Mouse (Mus musculus) liver, postnatal 0 days (tissue): Measurements from ENCODE around the gene Hnf1a. TPM values are rescaled to one million over a fixed set of nuclear protein-coding genes. Genes with fewer than 3 reads are reported as not detected.

ENCODE experiments used
- ATAC-seq: fragments of 200-750 bp; cut with Nextera tagmentation; 2 replicates; pipeline ENCODE4 v1.8.0; 2017; ENCODE audit warnings: mild to moderate bottlenecking, moderate library complexity
- DNase-seq: peaks from one replicate; pipeline ENCODE4 v3.0.0-alpha.2; 2016
- H3K27ac ChIP-seq: fragments of 300-500 bp; sonication (generic); 2 replicates; pipeline ENCODE4 v1.5.1; 2014; ENCODE audit warnings: antibody characterized with exemption, moderate library complexity, mild to moderate bottlenecking, low read depth
- H3K27me3 ChIP-seq: fragments of 300-500 bp; sonication (generic); 2 replicates; pipeline ENCODE4 v1.6.1; 2014; ENCODE audit warnings: low read length, control low read depth, mixed read lengths; ENCODE audit not compliant: insufficient read depth
- H3K36me3 ChIP-seq: fragments of 300-500 bp; sonication (generic); replicated peaks from 2 replicates; pipeline ENCODE4 v1.6.1; 2014; ENCODE audit warnings: mild to moderate bottlenecking, control low read depth, low read length, moderate library complexity, mixed read lengths; ENCODE audit not compliant: insufficient read depth
- H3K4me1 ChIP-seq: fragments of 300-500 bp; sonication (generic); 2 replicates; pipeline ENCODE4 v1.6.1; 2014; ENCODE audit warnings: antibody characterized with exemption, mild to moderate bottlenecking, control low read depth; ENCODE audit not compliant: insufficient read depth
- H3K4me2 ChIP-seq: fragments of 300-500 bp; sonication (generic); 2 replicates; pipeline ENCODE4 v1.6.1; 2014; ENCODE audit warnings: low read depth, mild to moderate bottlenecking, low read length, moderate library complexity, mixed read lengths
- H3K4me3 ChIP-seq: fragments of 300-500 bp; sonication (generic); 2 replicates; pipeline ENCODE4 v1.5.1; 2014; ENCODE audit warnings: low read depth, low read length
- H3K9ac ChIP-seq: fragments of 300-500 bp; sonication (generic); replicated peaks from 2 replicates; pipeline ENCODE4 v1.6.1; 2014; ENCODE audit warnings: mild to moderate bottlenecking, moderate library complexity
- H3K9me3 ChIP-seq: fragments of 300-500 bp; sonication (generic); 2 replicates; pipeline ENCODE4 v1.6.1; 2016; ENCODE audit warnings: mild to moderate bottlenecking, control low read depth, low read length, mixed read lengths
- CTCF ChIP-seq: sonication (generic); IDR thresholded peaks from 2 replicates; pipeline ENCODE4 v1.5.1; 2016; ENCODE audit warnings: antibody characterized with exemption, low read depth
- EP300 ChIP-seq: IDR thresholded peaks from 2 replicates; pipeline ENCODE4 v1.6.1; 2016; ENCODE audit warnings: antibody characterized with exemption, low read depth, mild to moderate bottlenecking
- WGBS: fragments of 180-500 bp; shearing (Covaris S2); extraction: QIAGEN DNeasy Blood & Tissue Kit; methylation state at CpG from one replicate; pipeline ENCODE4 v1.1.7; 2014; ENCODE audit not compliant: insufficient replicate concordance; 5-methylcytosine and 5-hydroxymethylcytosine counted together
- polyA plus RNA-seq: library from polyadenylated mRNA; unstranded; fragments of >200 nt; fragmentation: Nextera tagmentation; extraction: Ambion mirVana; gene quantifications from 2 replicates; pipeline ENCODE4 v1.2.1, GENCODE M21; 2015

Hnf1a gene
- polyA plus RNA-seq, 1 experiment from 2014 or later: 5.6 TPM

DNA sequence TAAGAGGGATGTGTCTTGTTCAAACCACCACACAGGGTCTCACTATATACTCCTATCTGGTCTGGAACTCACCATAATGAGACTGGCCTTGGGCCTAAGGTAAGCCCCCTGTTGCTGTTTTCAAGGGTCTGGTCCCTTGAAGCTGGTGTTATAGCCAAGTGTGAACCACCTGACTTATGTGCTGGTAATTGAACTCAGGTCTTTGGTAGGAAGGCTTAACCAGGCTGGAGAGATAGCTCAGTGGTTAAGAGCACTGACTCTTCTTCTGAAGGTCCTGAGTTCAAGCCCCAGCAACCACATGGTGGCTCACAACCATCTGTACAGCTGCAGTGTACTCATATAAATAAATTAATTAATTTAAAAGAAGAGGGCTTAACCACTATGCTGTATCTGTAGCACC is 6.0 kb upstream of the Hnf1a start:
- no peak for ATAC-seq
- Histone ChIP-seq H3K27me3 (no peaks in the 10 kb centered on the region), H3K4me2 (no peak overlapping the region), H3K9ac (no peak overlapping the region), H3K27ac (no peak overlapping the region), H3K9me3 (no peaks in the 10 kb centered on the region), H3K36me3 (no peaks in the 10 kb centered on the region), H3K4me3 (no peak overlapping the region), H3K4me1 (peaks cover 18% of the 10 kb centered on the region; the same call in 1 of the 2 replicates)
- no peak for DNase-seq
- TF ChIP-seq EP300 (no peak), CTCF (no peak)

- H3K9me3 ChIP-seq: no peaks in the 10 kb centered on the region
- 68% methylated on average over 8 of the region's 8 CpGs for WGBS
- DNase-seq (no peak), ATAC-seq (no peak)
- no peak overlapping the region for H3K4me3 ChIP-seq
- no peak overlapping the region for H3K27ac ChIP-seq
- TF ChIP-seq CTCF: no peak
- no peak for TF ChIP-seq EP300
- no peak overlapping the region for H3K4me2 ChIP-seq
- H3K27me3 ChIP-seq: no peaks in the 10 kb centered on the region
- H3K4me1 ChIP-seq: peaks cover 2% of the 10 kb centered on the region; the same call in 1 of the 2 replicates
- no peak overlapping the region for H3K9ac ChIP-seq
- H3K36me3 ChIP-seq: no peaks in the 10 kb centered on the region
Measured at GRCm38 (mm10) chr5:114973131-114973530, 2.2 kb upstream of the Hnf1a start.

DNA sequence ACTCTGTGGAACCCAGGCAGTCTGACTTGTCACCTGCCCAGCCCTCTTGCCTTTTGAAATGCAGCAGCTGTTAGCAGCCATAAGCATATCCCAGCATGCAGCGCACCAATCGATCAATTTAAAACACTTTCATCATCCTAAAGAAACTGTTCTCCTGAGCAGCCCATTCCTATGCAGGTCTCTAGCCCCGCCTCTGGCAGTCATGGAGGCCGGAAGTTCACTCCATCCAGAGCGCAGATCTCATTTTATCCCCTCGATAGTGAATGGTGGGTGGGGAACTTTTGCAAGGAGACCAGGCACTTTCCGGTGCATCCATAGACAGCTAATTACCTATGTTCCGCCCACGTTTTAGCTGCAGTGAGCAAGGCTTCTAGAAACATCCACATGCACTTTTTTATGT is 1.3 kb upstream of the Hnf1a start:
- Histone ChIP-seq H3K4me1 (peaks cover 8% of the 10 kb centered on the region), H3K36me3 (no peaks in the 10 kb centered on the region), H3K4me3 (no peak overlapping the region), H3K4me2 (peak overlapping the region; percentile 64), H3K9me3 (no peaks in the 10 kb centered on the region), H3K9ac (no peak overlapping the region), H3K27me3 (no peaks in the 10 kb centered on the region), H3K27ac (no peak overlapping the region; the same call in 1 of the 2 replicates)
- DNase-seq: no peak
- WGBS: 81% methylated on average over 9 of the region's 9 CpGs
- TF ChIP-seq EP300: no peak
- TF ChIP-seq CTCF: no peak
- peak; percentile 35; the same call in 1 of the 2 replicates for ATAC-seq

DNA sequence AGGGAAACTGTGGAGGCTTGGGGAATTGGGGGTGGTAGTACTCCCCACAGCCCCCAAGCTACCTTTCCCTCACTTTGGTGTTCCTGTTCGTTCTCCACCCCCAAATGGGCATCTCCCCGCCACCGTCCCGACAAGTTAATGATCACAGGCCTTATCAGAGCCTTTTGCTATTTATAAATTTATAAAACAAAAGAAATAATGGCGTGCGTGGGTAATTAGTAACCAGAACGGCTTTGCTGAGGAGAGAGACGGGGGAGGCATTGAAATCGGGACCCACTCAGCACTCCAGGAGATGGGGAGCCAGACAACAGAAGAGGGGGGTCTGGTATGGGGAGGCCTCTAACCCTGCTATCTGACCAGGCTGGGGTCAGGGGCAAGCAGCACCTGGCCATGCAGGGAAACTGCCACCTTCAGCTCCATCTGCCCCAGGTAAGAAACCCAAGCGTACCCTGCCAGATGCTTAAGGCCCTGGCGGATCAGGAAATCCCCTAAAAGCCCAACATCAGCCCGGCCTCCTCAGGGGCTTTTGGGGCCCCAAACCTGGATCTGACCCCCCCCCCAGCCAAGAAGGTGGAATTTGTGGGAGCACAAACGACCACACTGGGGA is 1.2 kb downstream of the Hnf1a start:
- Histone ChIP-seq H3K4me3 (peak overlapping the region; percentile 56), H3K4me1 (peaks cover 12% of the 10 kb centered on the region), H3K9ac (peak overlapping the region; percentile 76), H3K4me2 (peak overlapping the region; percentile 64), H3K27me3 (no peaks in the 10 kb centered on the region), H3K9me3 (no peaks in the 10 kb centered on the region), H3K36me3 (no peaks in the 10 kb centered on the region), H3K27ac (peak overlapping the region; percentile 90)
- no peak for TF ChIP-seq EP300
- TF ChIP-seq CTCF: no peak
- ATAC-seq (no peak), DNase-seq (no peak)
- WGBS: 52% methylated on average over 13 of the region's 13 CpGs

GRCm38 (mm10) chr5:114969064-114969463 is 1.8 kb downstream of the Hnf1a start:
- H3K27ac ChIP-seq: peak overlapping the region; percentile 90

DNA sequence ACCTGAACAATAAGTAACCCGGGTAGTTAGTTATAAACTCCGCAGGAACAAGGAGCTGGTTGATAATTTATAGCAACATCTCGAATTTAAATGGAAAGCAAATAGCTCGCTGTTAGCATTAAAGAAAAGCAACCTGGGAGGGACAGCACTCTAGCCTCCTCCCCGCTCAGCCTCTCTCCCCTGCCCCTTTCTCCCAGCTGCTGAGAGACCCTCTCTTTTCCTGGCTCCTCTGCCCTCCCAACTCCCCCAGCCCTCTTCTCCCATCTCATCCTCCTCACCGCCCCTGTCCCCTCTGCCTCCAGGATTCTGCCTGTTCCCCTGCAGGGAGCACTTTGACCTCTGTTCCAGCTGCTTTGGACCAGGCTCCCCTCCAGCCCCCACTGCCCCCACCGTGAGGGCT is 2.2 kb downstream of the Hnf1a start:
- peak overlapping the region; percentile 90 for H3K27ac ChIP-seq
- 31% methylated on average over 7 of the region's 7 CpGs for WGBS
- ATAC-seq (no peak), DNase-seq (no peak)
- H3K4me2 ChIP-seq: peak overlapping the region; percentile 64
- no peaks in the 10 kb centered on the region for H3K27me3 ChIP-seq
- no peaks in the 10 kb centered on the region for H3K9me3 ChIP-seq
- peak overlapping the region; percentile 76 for H3K9ac ChIP-seq
- H3K36me3 ChIP-seq: no peaks in the 10 kb centered on the region
- peaks cover 16% of the 10 kb centered on the region for H3K4me1 ChIP-seq
- peak overlapping the region; percentile 56 for H3K4me3 ChIP-seq
- TF ChIP-seq EP300: no peak
- TF ChIP-seq CTCF: no peak

More at GRCm38 (mm10) chr5:114969064-114969463, 1.8 kb downstream of the Hnf1a start:
- no peak for TF ChIP-seq EP300
- TF ChIP-seq CTCF: no peak
- no peaks in the 10 kb centered on the region for H3K27me3 ChIP-seq
- peak overlapping the region; percentile 76 for H3K9ac ChIP-seq
- H3K4me2 ChIP-seq: peak overlapping the region; percentile 64
- WGBS: 15% methylated on average over 4 of the region's 4 CpGs
- H3K4me3 ChIP-seq: peak overlapping the region; percentile 56
- H3K36me3 ChIP-seq: no peaks in the 10 kb centered on the region
- H3K9me3 ChIP-seq: no peaks in the 10 kb centered on the region
- DNase-seq (no peak), ATAC-seq (no peak)
- H3K4me1 ChIP-seq: peaks cover 15% of the 10 kb centered on the region
